8 mouse cellular contexts compared by ENCODE assay signal in genomic region chr6:83038496-83039012, GRCm38 (mm10). TPM values are rescaled to one million over a fixed set of nuclear protein-coding genes. Genes with fewer than 3 reads are reported as not detected.
DNase-seq lines count a peak whose midpoint lies in the region; TF ChIP-seq lines count a peak whose summit lies in the region.

No protein-coding gene starts in this region.

- intact Hi-C loops in gastrocnemius, postnatal 14 days (cut with DNase I; ENCODE audit: low total_unique reads) = no loop called here
- intact Hi-C loops in left cerebral cortex, adult 2 months (cut with DNase I) = loop anchor here (5.0 kb wide), 1 partner anchor 41 kb away; no protein-coding TSS in a partner anchor

- no peak overlapping the region for H3K27ac ChIP-seq in left cerebral cortex, adult 2 months

- TF ChIP-seq CTCF in left cerebral cortex, adult 2 months (IDR thresholded peaks at IDR 0.05) = no peak

- H3K4me3 ChIP-seq in left cerebral cortex, adult 2 months = peak overlapping the region; percentile 37

- DNase-seq in adrenal gland, adult (ENCODE audit: inconsistent age in 2 of 2, low spot score in 1 of 2) = peak; percentile 96 to 99
- peak; percentile 93 for DNase-seq in embryo, embryonic 10 days (ENCODE audit: low spot score)
- peak; percentile 89 for DNase-seq in gastrocnemius, postnatal 14 days
- peak; percentile 94 for DNase-seq in induced T-regulatory cell, adult 2 months (ENCODE audit: low read depth)
- DNase-seq in left cerebral cortex, adult 2 months (ENCODE audit: extremely low spot score in 1 of 2, low spot score in 2 of 2) = peak; percentile 83 to 85
- peak; percentile 92 to 95 for DNase-seq in lung, postnatal 4 days
- DNase-seq in retina, postnatal 1 day = peak; percentile 87
- peak; percentile 96 for DNase-seq in thymus, postnatal 4 days

RNA-seq across cellular contexts. Expression of gene Loxl3, which starts 4.6 kb away (rescaled TPM):
- 1 to 10 TPM; 6.9 to 7.4 TPM for total RNA-seq in gastrocnemius, postnatal 14 days (2021)
- 1 to 10 TPM; 2.0 to 3.5 TPM for total RNA-seq in left cerebral cortex, adult 2 months (2021)

RNA-seq across cellular contexts. Expression of gene Dok1, which starts 5.3 kb away (rescaled TPM):
- 1 to 10 TPM; 5.0 to 7.1 TPM for total RNA-seq in gastrocnemius, postnatal 14 days (2021)
- 1 to 10 TPM; 1.4 to 2.1 TPM for total RNA-seq in left cerebral cortex, adult 2 months (2021)

RNA-seq across cellular contexts. Expression of gene Aup1, which starts 15.8 kb away (rescaled TPM):
- total RNA-seq in gastrocnemius, postnatal 14 days (2021) = 10 to 100 TPM; 60.2 to 65.8 TPM
- 100 to 1,000 TPM; 130 to 135 TPM for total RNA-seq in left cerebral cortex, adult 2 months (2021)

RNA-seq across cellular contexts. Expression of gene Htra2, which starts 16.5 kb away (rescaled TPM):
- 10 to 100 TPM; 20.0 to 21.7 TPM for total RNA-seq in gastrocnemius, postnatal 14 days (2021)
- total RNA-seq in left cerebral cortex, adult 2 months (2021) = 10 to 100 TPM; 42.2 to 47.0 TPM

RNA-seq across cellular contexts. Expression of gene Dqx1, which starts 19.1 kb away (rescaled TPM):
- under 1 TPM; 0.27 to 0.35 TPM for total RNA-seq in gastrocnemius, postnatal 14 days (2021)
- total RNA-seq in left cerebral cortex, adult 2 months (2021) = under 1 TPM; 0.61 to 0.68 TPM
